Mouse (Mus musculus) limb, embryonic 11.5 days (tissue): ENCODE measurements around the gene 9330182O14Rik. TPM values are rescaled to one million over a fixed set of nuclear protein-coding genes. Genes with fewer than 3 reads are reported as not detected.

ENCODE experiments used
- ATAC-seq: fragments of 200-750 bp; cut with Nextera tagmentation; 2 replicates; pipeline ENCODE4 v1.8.0; 2017; ENCODE audit warnings: low read depth; ENCODE audit not compliant: insufficient number of reproducible peaks, low FRiP score, low TSS enrichment
- DNase-seq: peaks from one replicate; pipeline ENCODE4 v3.0.0-alpha.2; 2015; ENCODE audit warnings: low spot score
- H3K27ac ChIP-seq: fragments of 300-500 bp; sonication (generic); replicated peaks from 2 replicates; pipeline ENCODE4 v1.5.1; 2014; ENCODE audit warnings: low read depth, mild to moderate bottlenecking, low read length
- H3K27me3 ChIP-seq: fragments of 300-500 bp; sonication (generic); 2 replicates; pipeline ENCODE4 v1.6.1; 2014; ENCODE audit warnings: mild to moderate bottlenecking, low read length, mixed read lengths; ENCODE audit not compliant: control insufficient read depth, insufficient read depth
- H3K36me3 ChIP-seq: fragments of 300-500 bp; sonication (generic); 2 replicates; pipeline ENCODE4 v1.6.1; 2014; ENCODE audit warnings: mild to moderate bottlenecking, low read length, moderate library complexity, mixed read lengths; ENCODE audit not compliant: control insufficient read depth, insufficient read depth
- H3K4me1 ChIP-seq: fragments of 300-500 bp; sonication (generic); 2 replicates; pipeline ENCODE4 v1.6.1; 2014; ENCODE audit warnings: low read length, mixed read lengths; ENCODE audit not compliant: control insufficient read depth, insufficient read depth
- H3K4me2 ChIP-seq: fragments of 300-500 bp; sonication (generic); 2 replicates; pipeline ENCODE4 v1.6.1; 2014; ENCODE audit warnings: low read depth, mild to moderate bottlenecking, moderate library complexity; ENCODE audit not compliant: severe bottlenecking
- H3K4me3 ChIP-seq: fragments of 300-500 bp; sonication (generic); 2 replicates; pipeline ENCODE4 v1.5.1; 2014; ENCODE audit warnings: low read depth, low read length
- H3K9ac ChIP-seq: fragments of 300-500 bp; sonication (generic); 2 replicates; pipeline ENCODE4 v1.6.1; 2014; ENCODE audit warnings: mild to moderate bottlenecking, low read length
- H3K9me3 ChIP-seq: fragments of 300-500 bp; sonication (generic); 2 replicates; pipeline ENCODE4 v1.6.1; 2016; ENCODE audit warnings: low read length; ENCODE audit not compliant: control insufficient read depth
- WGBS: fragments of 180-500 bp; shearing (Covaris S2); extraction: QIAGEN DNeasy Blood & Tissue Kit; methylation state at CpG from one replicate; pipeline ENCODE4 v1.1.7; 2014; 5-methylcytosine and 5-hydroxymethylcytosine counted together
- polyA plus RNA-seq: library from polyadenylated mRNA; unstranded; fragments of >200 nt; fragmentation: Nextera tagmentation; extraction: Ambion mirVana; gene quantifications from 2 replicates; pipeline ENCODE4 v1.2.1, GENCODE M21; 2014

Gene 9330182O14Rik
- polyA plus RNA-seq, 1 experiment from 2014 or later = not detected

GRCm38 (mm10) chr15:40130880-40131478 lies 3.2 kb upstream of the 9330182O14Rik start:
- DNase-seq = peak; percentile 88
- Histone ChIP-seq H3K4me3 (no peak overlapping the region), H3K27ac (no peak overlapping the region), H3K9ac (no peak overlapping the region), H3K27me3 (no peaks in the 10 kb centered on the region), H3K9me3 (no peaks in the 10 kb centered on the region), H3K4me2 (no peak overlapping the region), H3K36me3 (no peaks in the 10 kb centered on the region), H3K4me1 (no peaks in the 10 kb centered on the region)
- ATAC-seq = no peak
- WGBS = 24% methylated on average over 15 of the region's 15 CpGs

- no peak overlapping the region for H3K9ac ChIP-seq
- ATAC-seq (no peak), DNase-seq (no peak)
- no peak overlapping the region for H3K4me2 ChIP-seq
- no peaks in the 10 kb centered on the region for H3K9me3 ChIP-seq
- no peaks in the 10 kb centered on the region for H3K27me3 ChIP-seq
- H3K27ac ChIP-seq = no peak overlapping the region
- WGBS = 80% methylated on average over 4 of the region's 4 CpGs
- no peaks in the 10 kb centered on the region for H3K4me1 ChIP-seq
- H3K4me3 ChIP-seq = no peak overlapping the region
- H3K36me3 ChIP-seq = no peaks in the 10 kb centered on the region
Measured at GRCm38 (mm10) chr15:40132408-40132807, 1.8 kb upstream of the 9330182O14Rik start.

GRCm38 (mm10) chr15:40144221-40144620 lies 10.1 kb downstream of the 9330182O14Rik start:
- no peaks in the 10 kb centered on the region for H3K4me1 ChIP-seq
- H3K9ac ChIP-seq = no peak overlapping the region
- ATAC-seq (no peak), DNase-seq (peak; percentile 51)
- H3K9me3 ChIP-seq = no peaks in the 10 kb centered on the region
- H3K4me2 ChIP-seq = no peak overlapping the region
- H3K4me3 ChIP-seq = no peak overlapping the region
- no peaks in the 10 kb centered on the region for H3K36me3 ChIP-seq
- H3K27ac ChIP-seq = no peak overlapping the region
- H3K27me3 ChIP-seq = no peaks in the 10 kb centered on the region
- 58% methylated on average over 7 of the region's 7 CpGs for WGBS

- no peaks in the 10 kb centered on the region for H3K4me1 ChIP-seq
- H3K4me2 ChIP-seq = no peak overlapping the region
- H3K27ac ChIP-seq = no peak overlapping the region
- WGBS = 87% methylated on average over 6 of the region's 6 CpGs
- H3K4me3 ChIP-seq = no peak overlapping the region
- H3K36me3 ChIP-seq = no peaks in the 10 kb centered on the region
- H3K9ac ChIP-seq = no peak overlapping the region
- DNase-seq (no peak), ATAC-seq (no peak)
- H3K9me3 ChIP-seq = no peaks in the 10 kb centered on the region
- H3K27me3 ChIP-seq = no peaks in the 10 kb centered on the region
Measured at GRCm38 (mm10) chr15:40157683-40158082, 23.5 kb downstream of the 9330182O14Rik start.

- H3K4me3 ChIP-seq = no peak overlapping the region
- H3K4me1 ChIP-seq = 0 out of 2 replicates have a peak, but pooled peaks cover 3% of the 10 kb centered on the region
- H3K36me3 ChIP-seq = no peaks in the 10 kb centered on the region
- no peak overlapping the region for H3K4me2 ChIP-seq
- DNase-seq = peak; percentile 56
- ATAC-seq = peak; percentile 33; the same call in 1 of the 2 replicates
- H3K27me3 ChIP-seq = no peaks in the 10 kb centered on the region
- no peak overlapping the region for H3K9ac ChIP-seq
- H3K27ac ChIP-seq = no peak overlapping the region
- no peaks in the 10 kb centered on the region for H3K9me3 ChIP-seq
- WGBS = 37% methylated on average over 9 of the region's 9 CpGs
Measured at GRCm38 (mm10) chr15:40166560-40167275, 32.6 kb downstream of the 9330182O14Rik start.

GRCm38 (mm10) chr15:40167276-40168139 lies 33.3 kb downstream of the 9330182O14Rik start:
- Histone ChIP-seq H3K4me2 (no peak overlapping the region), H3K27ac (no peak overlapping the region), H3K27me3 (no peaks in the 10 kb centered on the region), H3K9me3 (no peaks in the 10 kb centered on the region), H3K4me3 (no peak overlapping the region), H3K9ac (no peak overlapping the region), H3K4me1 (0 out of 2 replicates have a peak, but pooled peaks cover 3% of the 10 kb centered on the region), H3K36me3 (no peaks in the 10 kb centered on the region)
- 73% methylated on average over 26 of the region's 26 CpGs for WGBS
- DNase-seq (no peak), ATAC-seq (no peak)

- Histone ChIP-seq H3K27ac (no peak overlapping the region), H3K4me1 (0 out of 2 replicates have a peak, but pooled peaks cover 3% of the 10 kb centered on the region), H3K9me3 (no peaks in the 10 kb centered on the region), H3K4me3 (no peak overlapping the region), H3K36me3 (no peaks in the 10 kb centered on the region), H3K27me3 (no peaks in the 10 kb centered on the region), H3K4me2 (no peak overlapping the region), H3K9ac (no peak overlapping the region)
- 68% methylated on average over 10 of the region's 10 CpGs for WGBS
- DNase-seq (no peak), ATAC-seq (no peak)
Measured at GRCm38 (mm10) chr15:40168140-40168688, 34.0 kb downstream of the 9330182O14Rik start.

- 0 out of 2 replicates have a peak, but pooled peaks cover 3% of the 10 kb centered on the region for H3K4me1 ChIP-seq
- H3K27me3 ChIP-seq = no peaks in the 10 kb centered on the region
- ATAC-seq (no peak), DNase-seq (no peak)
- H3K36me3 ChIP-seq = no peaks in the 10 kb centered on the region
- H3K4me2 ChIP-seq = no peak overlapping the region
- 49% methylated on average over 5 of the region's 5 CpGs for WGBS
- no peak overlapping the region for H3K9ac ChIP-seq
- no peaks in the 10 kb centered on the region for H3K9me3 ChIP-seq
- H3K27ac ChIP-seq = no peak overlapping the region
- no peak overlapping the region for H3K4me3 ChIP-seq
Measured at GRCm38 (mm10) chr15:40169061-40169460, 34.9 kb downstream of the 9330182O14Rik start.
